Mouse (Mus musculus) testis, adult 2 months (tissue): Measurements from ENCODE around the gene Mptx2. TPM values are rescaled to one million over a fixed set of nuclear protein-coding genes. Genes with fewer than 3 reads are reported as not detected.
"Not testable (repeated sequence)": the region's sequence is repeated elsewhere in the genome, so short reads cannot be mapped to it uniquely, and the experiment has no call there.

Experiments used
- H3K27ac ChIP-seq: fragments of 200-500 bp; 2 replicates; pipeline ENCODE4 v1.5.1; 2012; ENCODE audit warnings: low read depth, low read length; ENCODE audit not compliant: control insufficient read depth, insufficient read depth
- H3K27me3 ChIP-seq: fragments of 200-500 bp; 2 replicates; pipeline ENCODE4 v1.6.1; 2012; ENCODE audit warnings: mild to moderate bottlenecking, low read length, moderate library complexity; ENCODE audit not compliant: control insufficient read depth, insufficient read depth
- H3K36me3 ChIP-seq: fragments of 200-500 bp; 2 replicates; pipeline ENCODE4 v1.6.1; 2012; ENCODE audit warnings: mild to moderate bottlenecking, low read length; ENCODE audit not compliant: control insufficient read depth, insufficient read depth
- H3K4me1 ChIP-seq: fragments of 200-500 bp; 2 replicates; pipeline ENCODE4 v1.6.1; 2012; ENCODE audit warnings: low read length; ENCODE audit not compliant: control insufficient read depth, insufficient read depth
- H3K4me3 ChIP-seq: fragments of 200-500 bp; 2 replicates; pipeline ENCODE4 v1.5.1; 2012; ENCODE audit warnings: low read depth, mild to moderate bottlenecking, low read length, moderate library complexity, mixed read lengths; ENCODE audit not compliant: control insufficient read depth
- CTCF ChIP-seq: fragments of 200-500 bp; IDR thresholded peaks from 2 replicates; pipeline ENCODE4 v1.5.1; 2012; ENCODE audit warnings: low read depth, mild to moderate bottlenecking, inconsistent platforms, low read length, moderate library complexity; ENCODE audit not compliant: control insufficient read depth, insufficient read depth, insufficient replicate concordance
- POLR2A ChIP-seq: fragments of 200-500 bp; IDR thresholded peaks from 2 replicates; pipeline ENCODE4 v1.6.1; 2012; ENCODE audit warnings: low read depth, mild to moderate bottlenecking, inconsistent platforms, low read length, moderate library complexity; ENCODE audit not compliant: control insufficient read depth
- polyA plus RNA-seq: library from polyadenylated mRNA; depleted of rRNA; stranded (reverse); fragments of >200 nt; gene quantifications from 2 replicates; pipeline ENCODE4 v1.2.3, GENCODE M21; 2012; rRNA removed

Mptx2 gene
- polyA plus RNA-seq, 1 experiment, result not detected

- no peak overlapping the region for H3K4me3 ChIP-seq
- no peaks in the 10 kb centered on the region for H3K4me1 ChIP-seq
- no peaks in the 10 kb centered on the region for H3K27me3 ChIP-seq
- H3K36me3 ChIP-seq, result no peaks in the 10 kb centered on the region
- H3K27ac ChIP-seq, result no peak overlapping the region
- no peak for TF ChIP-seq CTCF
- no peak for TF ChIP-seq POLR2A
Measured at GRCm38 (mm10) chr1:173315725-173316124, 38.1 kb upstream of the Mptx2 start.

GRCm38 (mm10) chr1:173313535-173314050 lies 36.0 kb upstream of the Mptx2 start:
- not testable (repeated sequence) for H3K36me3 ChIP-seq, H3K4me1 ChIP-seq, H3K4me3 ChIP-seq, H3K27me3 ChIP-seq, H3K27ac ChIP-seq

DNA sequence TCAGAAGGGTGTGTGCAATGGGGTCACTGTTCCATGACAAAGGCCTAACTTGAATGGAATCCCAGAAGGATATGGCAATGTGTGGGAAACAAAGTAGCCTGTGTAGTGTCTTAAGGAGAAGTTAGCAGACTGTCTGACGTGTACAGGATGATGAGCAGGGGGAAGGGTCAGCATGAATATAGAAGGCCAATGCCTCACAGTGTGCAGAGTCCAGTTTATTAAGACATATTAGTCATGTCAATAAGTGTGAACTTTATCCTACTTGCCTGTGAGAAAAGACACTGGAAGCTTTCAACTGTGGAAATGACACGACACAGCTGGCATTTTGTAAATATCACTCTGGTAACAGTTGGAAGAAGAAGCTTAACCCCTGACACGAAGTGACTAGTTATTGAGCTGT lies 25.2 kb upstream of the Mptx2 start:
- not testable (repeated sequence) for H3K27me3 ChIP-seq, H3K27ac ChIP-seq, H3K4me1 ChIP-seq, H3K4me3 ChIP-seq, H3K36me3 ChIP-seq

GRCm38 (mm10) chr1:173265701-173266100 lies 11.9 kb downstream of the Mptx2 start, which contains the start of gene Olfr418:
Gene Olfr418, plus strand, starts transcription at chr1:173266001.
- Histone ChIP-seq H3K4me3 (no peak within 1 kb of the TSS), H3K27ac (no peak within 1 kb of the TSS), H3K4me1 (no peaks in the 10 kb centered on the region), H3K27me3 (no peaks in the 10 kb centered on the region), H3K36me3 (no peaks in the 10 kb centered on the region)
- TF ChIP-seq CTCF, result no peak
- TF ChIP-seq POLR2A, result no peak

GRCm38 (mm10) chr1:173249888-173250287 lies 27.7 kb downstream of the Mptx2 start:
- Histone ChIP-seq H3K27ac (no peak overlapping the region), H3K27me3 (no peaks in the 10 kb centered on the region), H3K36me3 (no peaks in the 10 kb centered on the region), H3K4me1 (no peaks in the 10 kb centered on the region), H3K4me3 (no peak overlapping the region)
- no peak for TF ChIP-seq POLR2A
- no peak for TF ChIP-seq CTCF

DNA sequence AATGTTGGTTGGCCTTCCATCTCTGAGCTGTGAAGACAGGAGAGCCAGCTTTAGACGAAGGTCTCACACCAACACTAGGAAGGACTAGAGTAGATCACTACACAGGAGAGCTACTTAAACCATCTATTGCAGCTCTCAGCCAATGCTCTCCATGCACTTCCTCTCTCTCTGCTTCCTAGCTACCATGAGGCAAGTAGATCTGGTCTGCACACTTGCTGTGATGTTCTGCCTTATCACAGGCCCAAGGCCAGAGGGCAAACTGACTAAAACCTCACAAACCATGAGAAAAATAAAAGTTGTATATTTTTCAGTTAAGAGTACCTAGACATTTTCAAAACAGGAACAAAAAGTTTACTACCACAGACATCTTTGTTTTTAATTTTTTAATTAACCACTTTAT lies 40.6 kb downstream of the Mptx2 start:
- H3K27me3 ChIP-seq, H3K4me1 ChIP-seq, H3K4me3 ChIP-seq, H3K36me3 ChIP-seq, H3K27ac ChIP-seq: not testable (repeated sequence)

DNA sequence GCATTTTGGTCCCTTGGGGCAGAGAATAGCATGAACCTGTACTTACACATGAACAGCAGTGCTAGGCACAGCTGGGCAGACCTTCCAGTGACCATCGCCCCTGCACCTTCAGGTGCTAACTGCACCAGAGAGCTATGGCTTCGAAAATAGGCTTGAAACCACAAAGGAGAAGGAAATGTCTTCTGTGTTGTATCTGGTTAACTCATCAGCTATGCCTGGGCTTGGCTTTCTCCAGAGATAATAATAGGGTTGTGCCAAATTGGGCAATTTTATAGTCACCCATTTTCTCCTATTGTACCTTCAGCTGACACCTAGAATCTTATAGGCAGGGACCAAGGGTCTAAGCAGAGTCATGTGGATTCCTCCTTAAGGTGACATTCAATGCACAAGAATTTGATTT lies 50.5 kb downstream of the Mptx2 start, which contains the start of gene Fcer1a:
Gene Fcer1a, minus strand, starts transcription at position 134 of the 400 bp plus-strand sequence.
- Histone ChIP-seq H3K4me3 (no peak within 1 kb of the TSS), H3K4me1 (no peaks in the 10 kb centered on the region), H3K36me3 (no peaks in the 10 kb centered on the region), H3K27ac (no peak within 1 kb of the TSS), H3K27me3 (no peaks in the 10 kb centered on the region)
- TF ChIP-seq POLR2A, result no peak
- no peak for TF ChIP-seq CTCF

Other genes starting within 250 kb of the Mptx2 start
- not detected in 2 replicates for gene Olfr1408, start 140.4 kb downstream of the Mptx2 start, polyA plus RNA-seq
- not detected in 2 replicates for gene Olfr1406, start 87.1 kb downstream of the Mptx2 start, polyA plus RNA-seq
- not detected in 2 replicates for gene Olfr218, start 80.0 kb downstream of the Mptx2 start, polyA plus RNA-seq
- not detected in 2 replicates for gene Olfr1404, start 65.4 kb downstream of the Mptx2 start, polyA plus RNA-seq
- gene Fcer1a, start 50.6 kb downstream of the Mptx2 start, polyA plus RNA-seq, result not detected in 2 replicates
- not detected in 2 replicates for gene Olfr418, start 11.8 kb downstream of the Mptx2 start, polyA plus RNA-seq
- 0.23 and 0.26 TPM in 2 replicates for gene Ackr1, start 56.0 kb upstream of the Mptx2 start, polyA plus RNA-seq
- gene Aim2, start 73.1 kb upstream of the Mptx2 start, polyA plus RNA-seq, result 0.12 and 0.27 TPM in 2 replicates
- gene Cadm3, start 89.9 kb upstream of the Mptx2 start, polyA plus RNA-seq, result 0.11 and 0.22 TPM in 2 replicates
- 0.06 and 0.18 TPM in 2 replicates for gene Ifi206, start 213.3 kb upstream of the Mptx2 start, polyA plus RNA-seq